Mouse (Mus musculus): ENCODE measurements around the gene Prg3.
A peak's percentile ranks its signal among the peaks of the same experiment; 100 is the strongest.

Prg3 gene

GRCm38 (mm10) chr2:84987930-84988329 lies at the start of gene Prg3:
Gene Prg3, plus strand, starts transcription at chr2:84988215.
- no peak for DNase-seq

GRCm38 (mm10) chr2:84938249-84938946 lies 49.6 kb upstream of the Prg3 start:
- DNase-seq, result no peak

- DNase-seq, result no peak
These were observed 48.7 kb upstream of the Prg3 start for GRCm38 (mm10) chr2:84939306-84939705.

GRCm38 (mm10) chr2:84939711-84940110 lies 48.3 kb upstream of the Prg3 start:
- no peak for DNase-seq

- DNase-seq, result no peak
These were observed 46.7 kb upstream of the Prg3 start for GRCm38 (mm10) chr2:84941332-84941731.

- no peak for DNase-seq
These were observed 46.2 kb upstream of the Prg3 start for GRCm38 (mm10) chr2:84941795-84942194.

GRCm38 (mm10) chr2:84947154-84947771 lies 40.8 kb upstream of the Prg3 start:
- no peak for DNase-seq

GRCm38 (mm10) chr2:84948252-84948651 lies 39.8 kb upstream of the Prg3 start:
- no peak for DNase-seq

- no peak for DNase-seq
These were observed 39.3 kb upstream of the Prg3 start for GRCm38 (mm10) chr2:84948721-84949120.

GRCm38 (mm10) chr2:84951027-84951426 lies 37.0 kb upstream of the Prg3 start:
- DNase-seq, result peak; percentile 11

- DNase-seq, result no peak
These were observed 35.8 kb upstream of the Prg3 start for GRCm38 (mm10) chr2:84952251-84952650.

- DNase-seq, result no peak
These were observed 35.3 kb upstream of the Prg3 start for GRCm38 (mm10) chr2:84952693-84953092.

GRCm38 (mm10) chr2:84955435-84955834 lies 32.6 kb upstream of the Prg3 start:
- DNase-seq, result no peak

- DNase-seq, result peak; percentile 18
These were observed 31.7 kb upstream of the Prg3 start for GRCm38 (mm10) chr2:84956274-84956673.

GRCm38 (mm10) chr2:84958588-84959264 lies 29.3 kb upstream of the Prg3 start:
- DNase-seq, result no peak

- no peak for DNase-seq
These were observed 26.7 kb upstream of the Prg3 start for GRCm38 (mm10) chr2:84961300-84961699.

- no peak for DNase-seq
These were observed 26.1 kb upstream of the Prg3 start for GRCm38 (mm10) chr2:84961901-84962300.

GRCm38 (mm10) chr2:84962906-84963507 lies 25.0 kb upstream of the Prg3 start:
- DNase-seq, result no peak

- no peak for DNase-seq
These were observed 23.8 kb upstream of the Prg3 start for GRCm38 (mm10) chr2:84964111-84964801.

- no peak for DNase-seq
These were observed 20.6 kb upstream of the Prg3 start for GRCm38 (mm10) chr2:84967318-84967991.

- no peak for DNase-seq
These were observed 12.4 kb upstream of the Prg3 start for GRCm38 (mm10) chr2:84975580-84975979.

GRCm38 (mm10) chr2:84980188-84980587 lies 7.8 kb upstream of the Prg3 start, which contains the start of gene Prg2:
Gene Prg2, plus strand, starts transcription at chr2:84980461.
- no peak for DNase-seq
